Comparison of ENCODE assay signal across 8 mouse cellular contexts in genomic region chr2:152686806-152687267, GRCm38 (mm10). TPM values are rescaled to one million over a fixed set of nuclear protein-coding genes. Genes with fewer than 3 reads are reported as not detected.
A peak's percentile ranks its signal among the peaks of the same experiment; 100 is the strongest.
DNase-seq lines count a peak whose midpoint lies in the region; ATAC-seq lines count a peak whose summit lies in the region.

Mcts2 (plus strand) TSS chr2:152687035.

- peak within 1 kb of the TSS; percentile 41 for H3K9ac ChIP-seq in forebrain, embryonic 12.5 days
- peak within 1 kb of the TSS; percentile 61 for H3K9ac ChIP-seq in heart, embryonic 16.5 days (ENCODE audit: low read length)
- peak within 1 kb of the TSS; percentile 45 for H3K9ac ChIP-seq in liver, embryonic 15.5 days

- peaks cover 92% of the 10 kb centered on the region for H3K36me3 ChIP-seq in forebrain, embryonic 12.5 days (replicated peaks)
- peaks cover 60% of the 10 kb centered on the region for H3K36me3 ChIP-seq in heart, embryonic 16.5 days (ENCODE audit: control insufficient read depth, insufficient read depth)
- H3K36me3 ChIP-seq in liver, embryonic 15.5 days (replicated peaks) = peaks cover 94% of the 10 kb centered on the region

- peaks cover 4% of the 10 kb centered on the region; the same call in 1 of the 2 replicates for H3K9me3 ChIP-seq in forebrain, embryonic 12.5 days
- H3K9me3 ChIP-seq in heart, embryonic 16.5 days (replicated peaks; ENCODE audit: control insufficient read depth, low read length) = peaks cover 3% of the 10 kb centered on the region; the same call in 1 of the 2 replicates
- no peaks in the 10 kb centered on the region for H3K9me3 ChIP-seq in liver, embryonic 15.5 days (replicated peaks)

- peak; percentile 99 for DNase-seq in ES-CJ7 (ENCODE audit: low read depth, low spot score)
- peak; percentile 83 for DNase-seq in c-Kit-positive CD71-positive TER-119-negative erythroid progenitor cells, embryonic 14.5 days (ENCODE audit: low read depth)
- peak; percentile 94 to 96 for DNase-seq in kidney, postnatal 4 days
- DNase-seq in ovary, adult 18-20 months (ENCODE audit: low spot score) = peak; percentile 92
- DNase-seq in urinary bladder, postnatal 25 days (ENCODE audit: low spot score) = peak; percentile 87

- 44% methylated on average over 45 of the region's 45 CpGs for whole genome bisulfite sequencing in forebrain, embryonic 12.5 days
- WGBS in heart, embryonic 16.5 days = 59% methylated on average over 45 of the region's 45 CpGs
- WGBS in liver, embryonic 15.5 days (ENCODE audit: insufficient replicate concordance) = 61% methylated on average over 45 of the region's 45 CpGs

- H3K4me2 ChIP-seq in forebrain, embryonic 12.5 days = peak within 1 kb of the TSS; percentile 59
- peak within 1 kb of the TSS; percentile 60 for H3K4me2 ChIP-seq in heart, embryonic 16.5 days (ENCODE audit: low read depth, low read length)
- peak within 1 kb of the TSS; percentile 69 for H3K4me2 ChIP-seq in liver, embryonic 15.5 days

- peaks cover 11% of the 10 kb centered on the region for H3K4me1 ChIP-seq in forebrain, embryonic 12.5 days
- H3K4me1 ChIP-seq in heart, embryonic 16.5 days (ENCODE audit: control insufficient read depth, insufficient read depth, low read length) = 0 out of 2 replicates have a peak, but pooled peaks cover 6% of the 10 kb centered on the region
- peaks cover 32% of the 10 kb centered on the region for H3K4me1 ChIP-seq in liver, embryonic 15.5 days (replicated peaks)

- H3K27me3 ChIP-seq in forebrain, embryonic 12.5 days = no peaks in the 10 kb centered on the region
- H3K27me3 ChIP-seq in heart, embryonic 16.5 days (ENCODE audit: control insufficient read depth, insufficient read depth, low read length) = no peaks in the 10 kb centered on the region
- H3K27me3 ChIP-seq in liver, embryonic 15.5 days = no peaks in the 10 kb centered on the region

- peak within 1 kb of the TSS; percentile 43 for H3K4me3 ChIP-seq in forebrain, embryonic 12.5 days (replicated peaks)
- H3K4me3 ChIP-seq in heart, embryonic 16.5 days (ENCODE audit: low read length) = peak within 1 kb of the TSS; percentile 62
- H3K4me3 ChIP-seq in liver, embryonic 15.5 days (replicated peaks) = peak within 1 kb of the TSS; percentile 63

- ATAC-seq in forebrain, embryonic 12.5 days (ENCODE audit: low FRiP score) = peak; percentile 95
- ATAC-seq in heart, embryonic 16.5 days (replicated peaks; ENCODE audit: extremely low read depth, insufficient read depth, low FRiP score) = peak; percentile 93
- peak; percentile 96 for ATAC-seq in liver, embryonic 15.5 days (ENCODE audit: insufficient read depth)

- peak within 1 kb of the TSS; percentile 20; the same call in 1 of the 2 replicates for H3K27ac ChIP-seq in forebrain, embryonic 12.5 days
- peak within 1 kb of the TSS; percentile 58 for H3K27ac ChIP-seq in heart, embryonic 16.5 days (ENCODE audit: low read length)
- peak within 1 kb of the TSS; percentile 38 for H3K27ac ChIP-seq in liver, embryonic 15.5 days (replicated peaks)

RNA-seq across cellular contexts. Expression of gene Mcts2, which starts in this region (rescaled TPM):
- polyA plus RNA-seq in forebrain, embryonic 12.5 days (2016; fragmentation: Nextera tagmentation; extraction: Ambion mirVana) = 39.5 and 41.2 TPM in 2 replicates
- polyA plus RNA-seq in heart, embryonic 16.5 days (2015; fragmentation: Nextera tagmentation; extraction: Ambion mirVana) = 18.9 and 19.2 TPM in 2 replicates
- 12.1 and 12.4 TPM in 2 replicates for polyA plus RNA-seq in liver, embryonic 15.5 days (2015; fragmentation: Nextera tagmentation; extraction: Ambion mirVana)

Comparison
In these comparisons a context has a peak if more than half of its experiments do, and no peak if none do; other contexts are left out.
1. Peak in every context shown above with its lines: DNase-seq, ATAC-seq, H3K4me3 ChIP-seq and H3K27ac ChIP-seq.